Mouse (Mus musculus): ENCODE data around the gene Gm10192.
"Not testable (repeated sequence)": the region's sequence is repeated elsewhere in the genome, so short reads cannot be mapped to it uniquely, and the experiment has no call there.

The Gm10192 gene

DNA sequence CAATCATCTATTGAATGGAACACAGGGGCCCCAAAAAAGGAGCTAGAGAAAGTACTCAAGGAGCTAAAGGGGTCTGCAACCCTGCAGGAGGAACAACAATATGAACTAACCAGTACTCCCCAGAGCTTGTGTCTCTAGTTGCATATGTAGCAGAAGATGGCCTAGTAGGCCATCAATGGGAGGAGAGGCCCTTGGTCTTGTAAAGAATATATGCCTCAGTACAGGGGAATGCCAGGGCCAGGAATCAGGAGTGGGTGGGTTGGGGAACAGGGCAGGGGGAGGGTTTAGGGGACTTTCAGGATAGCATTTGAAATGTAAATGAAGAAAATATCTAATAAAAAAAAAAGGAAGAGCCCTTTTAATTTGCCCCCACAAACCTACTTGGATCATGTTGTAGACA is at the start of gene Gm10192:
Gm10192 (minus strand) TSS at position 101 of the 400 bp plus-strand sequence.
- DNase-seq, result not testable (repeated sequence)

DNA sequence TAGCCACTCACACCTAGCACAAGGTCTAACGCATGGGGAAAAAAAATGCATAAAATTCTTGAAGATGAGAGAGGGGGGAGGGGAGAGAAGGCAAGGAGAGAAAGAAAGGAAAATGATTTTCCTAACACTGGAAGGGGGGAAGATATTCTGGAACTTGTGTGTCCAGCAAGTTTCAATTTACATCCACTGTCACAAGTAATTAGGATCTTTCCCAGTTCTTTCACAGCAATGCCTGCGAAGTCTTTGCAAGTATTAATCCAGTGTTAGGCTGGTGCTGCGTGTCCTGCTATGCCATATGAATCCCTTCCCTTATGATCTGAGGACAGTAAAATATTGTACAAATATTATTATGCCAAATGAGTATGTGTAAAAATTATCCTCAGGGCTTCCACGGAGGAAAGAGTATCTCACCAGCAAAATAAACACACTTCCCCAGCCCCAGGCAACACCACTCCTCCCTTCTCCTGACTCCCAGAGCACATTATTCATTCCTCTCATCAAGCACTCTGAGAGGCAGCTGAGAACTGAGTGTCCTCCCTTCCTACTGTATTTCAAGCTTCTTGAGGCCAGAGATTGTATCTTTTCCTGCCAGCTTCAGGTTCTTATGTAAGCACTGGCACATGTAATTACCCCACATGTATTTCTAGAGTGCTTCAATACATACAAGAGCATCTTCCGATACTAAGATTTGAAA is 47.6 kb upstream of the Gm10192 start:
- DNase-seq, result no peak

DNA sequence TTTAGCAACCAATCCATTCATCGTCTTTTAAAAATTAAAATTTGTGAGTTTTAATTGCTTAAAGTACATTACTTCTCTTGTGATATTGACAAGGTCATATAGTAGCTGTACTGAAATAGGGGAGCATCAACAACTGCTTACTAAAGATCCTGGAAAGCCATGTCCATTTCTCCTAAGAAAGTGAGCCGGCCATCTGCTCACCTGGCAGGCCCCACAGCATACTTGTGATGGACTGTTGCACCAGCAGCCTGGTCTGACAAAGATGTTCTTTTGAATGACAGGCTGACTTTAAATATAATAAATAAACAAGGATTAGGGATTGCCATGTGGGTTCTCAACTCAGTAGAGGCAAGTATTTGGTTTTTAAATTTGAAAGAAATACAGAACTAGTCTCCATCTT is 36.7 kb upstream of the Gm10192 start:
- no peak for DNase-seq

DNA sequence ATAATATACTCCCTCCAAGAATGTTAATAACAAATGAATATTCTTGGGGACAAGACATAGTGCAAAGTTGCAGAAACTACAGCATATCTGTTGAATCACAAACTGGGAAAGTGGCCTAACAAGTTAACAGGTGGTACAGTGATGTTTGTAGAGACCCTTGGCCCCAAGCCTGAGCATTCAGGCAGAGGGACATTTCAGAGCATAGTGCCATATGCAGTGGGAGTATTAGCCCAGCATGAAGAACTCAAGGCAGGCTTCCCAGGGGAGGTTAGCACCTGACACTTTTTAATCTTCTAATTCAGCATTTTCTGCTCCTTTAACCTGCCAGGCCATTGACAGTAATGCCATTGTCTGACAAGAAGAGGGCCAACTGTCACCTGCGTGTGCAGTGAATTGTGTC is 34.9 kb upstream of the Gm10192 start:
- no peak for DNase-seq

DNA sequence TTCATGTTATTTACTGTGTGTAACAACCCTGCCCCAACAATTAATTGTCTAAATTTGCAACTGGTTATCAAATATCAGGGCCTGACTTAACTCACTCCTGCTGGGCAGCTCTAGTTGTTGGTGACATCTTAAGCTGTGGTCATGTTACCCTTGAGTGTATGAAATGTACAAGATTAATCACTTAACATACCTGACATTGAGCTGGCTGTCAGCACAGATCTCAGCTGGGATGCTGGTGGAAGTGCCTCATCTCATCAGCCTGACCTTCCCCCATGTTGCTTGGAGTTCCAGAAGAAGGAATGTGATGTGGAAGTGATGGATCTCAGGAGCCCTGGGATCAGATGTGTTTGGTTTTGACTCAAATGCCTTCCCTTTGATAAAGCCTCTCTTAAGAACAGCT is 29.5 kb upstream of the Gm10192 start:
- DNase-seq, result no peak

DNA sequence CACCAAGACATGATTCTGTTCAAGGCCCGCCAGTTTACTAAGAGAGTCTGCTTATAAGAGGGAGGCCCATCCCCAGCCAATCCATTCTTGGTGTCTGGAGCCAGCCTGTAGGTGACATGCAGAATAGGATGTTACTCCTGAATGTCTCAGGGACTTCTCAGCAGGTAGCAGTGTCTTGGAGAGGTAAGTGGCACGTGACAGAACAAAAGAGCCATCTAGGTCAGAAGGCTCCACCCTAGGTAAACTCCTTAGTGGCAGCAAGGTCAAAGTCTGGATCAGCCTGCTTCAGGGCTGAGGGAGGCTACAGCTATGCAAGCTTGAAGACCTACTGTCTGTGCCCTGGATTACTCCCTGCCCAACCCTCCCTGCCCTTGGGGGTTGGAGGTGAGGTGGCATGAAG is 20.0 kb upstream of the Gm10192 start:
- DNase-seq, result not testable (repeated sequence)

DNA sequence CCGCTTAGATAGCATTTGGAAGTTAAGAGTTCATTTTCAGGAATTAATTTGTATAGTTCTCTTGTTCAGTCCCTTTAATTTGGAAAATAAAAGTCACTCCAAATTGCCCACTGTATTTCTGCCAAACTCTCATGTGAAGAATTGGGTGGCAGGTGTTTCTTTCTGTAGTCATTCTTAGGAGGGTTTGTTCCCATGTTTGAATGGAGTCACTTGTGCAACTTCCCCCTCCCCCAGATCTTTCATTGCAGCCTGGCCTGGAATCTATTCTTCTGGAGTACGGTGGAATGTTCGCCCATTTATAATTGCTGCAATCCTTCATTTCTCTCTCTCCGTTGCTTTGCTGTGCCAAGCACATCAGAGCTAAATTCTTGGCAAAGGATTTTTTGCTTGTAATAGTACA is 10.2 kb upstream of the Gm10192 start:
- no peak for DNase-seq

DNA sequence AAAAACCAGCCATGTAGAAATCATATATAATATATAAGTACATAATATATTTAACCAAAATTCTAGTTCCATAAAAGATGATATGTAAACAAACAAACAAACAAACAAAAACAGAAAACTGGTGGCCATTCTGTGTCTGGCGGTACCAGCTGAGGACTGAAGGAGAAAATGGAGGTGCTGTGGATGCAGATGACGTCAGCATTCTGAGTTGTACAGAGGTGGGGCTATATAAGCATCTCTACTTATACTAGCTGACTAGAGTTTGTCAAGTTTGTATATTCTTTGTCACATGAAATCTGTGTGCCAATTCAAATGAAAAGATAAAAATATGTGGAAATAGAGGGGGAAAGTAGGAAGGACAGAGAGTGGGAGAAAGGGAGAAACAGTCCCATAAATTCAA is 9.6 kb upstream of the Gm10192 start:
- DNase-seq, result no peak

DNA sequence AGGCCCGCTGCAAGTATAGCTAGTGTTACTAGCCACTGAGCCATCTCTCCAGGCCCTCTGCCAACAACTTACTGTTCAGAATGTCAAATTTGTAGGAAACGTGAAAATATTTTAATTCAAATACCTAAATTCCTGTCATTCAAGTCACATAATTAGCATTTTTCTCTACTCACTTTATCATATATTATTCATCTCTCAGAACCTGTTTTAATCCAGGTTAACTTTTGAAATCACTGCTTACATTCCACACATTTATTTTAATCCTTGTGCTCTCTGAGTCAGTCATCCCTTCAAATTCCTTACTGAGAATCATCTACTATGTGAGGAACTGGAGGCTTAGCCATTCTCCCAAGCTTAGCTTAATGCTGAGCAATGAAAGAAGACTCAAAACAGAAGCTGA is 2.6 kb downstream of the Gm10192 start:
- no peak for DNase-seq

DNA sequence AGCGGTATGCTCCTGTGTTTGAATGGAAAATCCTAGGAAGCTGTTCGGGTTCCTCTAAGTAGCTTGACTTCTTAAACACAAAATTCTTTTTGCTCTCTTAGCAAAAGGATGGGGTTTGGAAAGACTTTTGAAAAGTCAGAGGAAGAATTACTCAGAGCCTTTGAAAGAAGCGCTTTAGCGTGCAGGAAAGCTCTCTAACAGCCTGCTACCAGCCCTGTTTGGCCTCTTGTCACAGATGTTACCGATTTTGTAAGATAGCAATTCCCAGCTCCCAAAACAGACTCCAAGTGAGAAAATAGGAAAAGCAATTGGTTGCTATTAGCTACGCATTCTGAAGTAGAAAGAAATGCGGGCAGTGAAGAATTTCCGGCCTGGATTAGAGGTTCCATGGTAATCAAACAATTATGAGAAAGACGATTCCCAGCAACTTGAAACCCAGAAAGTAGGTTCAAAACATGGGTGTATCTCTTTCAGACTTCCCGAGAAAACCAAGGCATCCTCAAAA is 26.1 kb downstream of the Gm10192 start:
- no peak for DNase-seq

DNA sequence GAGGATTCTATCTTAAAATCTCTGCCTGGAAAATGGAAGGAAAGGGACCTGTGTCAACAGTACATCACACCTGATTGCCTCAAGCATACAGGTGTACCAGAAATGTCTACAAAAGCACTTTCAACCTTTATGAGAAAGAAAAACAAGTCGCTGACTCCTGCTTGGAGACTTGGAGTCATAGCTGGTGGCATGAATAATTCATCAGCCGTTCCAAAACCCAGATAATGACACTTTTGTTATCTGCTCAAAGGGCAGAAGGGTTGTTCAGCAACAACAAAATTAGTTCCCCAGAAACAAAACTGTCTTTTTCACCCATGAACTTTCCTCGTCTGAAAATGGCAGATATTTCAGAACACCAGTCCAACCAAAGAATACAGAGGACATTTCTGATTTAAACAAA is 26.9 kb downstream of the Gm10192 start:
- no peak for DNase-seq

DNA sequence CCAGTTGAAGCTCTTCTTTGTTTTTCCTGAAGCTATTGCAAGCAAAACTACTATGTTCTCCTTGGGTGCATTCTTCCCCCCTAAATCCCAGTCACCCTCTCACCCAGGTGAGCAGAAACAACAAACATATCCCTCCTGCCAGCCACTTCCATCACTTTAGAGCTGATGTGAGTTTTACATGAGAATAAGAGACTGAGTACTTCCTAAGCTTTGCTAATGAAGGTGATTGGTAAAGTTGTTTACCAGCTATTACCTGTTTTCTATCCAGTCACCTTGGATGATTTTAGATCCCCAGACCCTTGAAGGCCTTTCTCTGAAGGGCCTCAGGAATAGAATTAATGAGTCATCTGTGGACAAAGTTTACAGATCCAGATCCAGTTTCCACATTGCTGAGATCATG is 29.4 kb downstream of the Gm10192 start:
- no peak for DNase-seq

DNA sequence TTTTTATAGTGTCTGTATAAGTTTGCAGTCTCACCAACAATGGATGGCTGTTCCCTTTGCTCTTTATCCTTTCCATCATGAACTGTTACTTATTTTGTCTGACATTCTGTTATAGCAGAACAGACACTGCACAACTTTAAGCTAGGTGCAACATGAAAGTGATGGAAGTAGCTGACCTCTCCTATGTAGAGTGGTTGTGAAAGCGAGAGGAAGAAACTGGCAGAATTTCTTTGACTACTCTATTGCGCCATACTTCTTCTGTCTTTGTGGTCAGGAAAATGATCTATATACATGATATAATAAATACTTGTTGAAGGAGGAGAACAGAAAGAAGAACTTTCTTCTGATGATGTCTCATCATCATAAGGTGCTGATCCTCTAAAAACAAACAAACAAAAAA is 40.5 kb downstream of the Gm10192 start:
- DNase-seq, result no peak

Measured in thymus, postnatal 36 days (tissue).